Mouse (Mus musculus) bone marrow, adult 2 months (tissue): ENCODE measurements around the gene Ush2a.

ENCODE experiments used
- CTCF ChIP-seq: fragments of 200-500 bp; IDR thresholded peaks from 2 replicates; pipeline ENCODE4 v1.5.1; 2011; ENCODE audit warnings: low read length, control low read depth; ENCODE audit not compliant: control insufficient read depth, insufficient read depth
- POLR2A ChIP-seq: fragments of 200-500 bp; IDR thresholded peaks from 2 replicates; pipeline ENCODE4 v1.6.1; 2011; ENCODE audit warnings: low read depth, mild to moderate bottlenecking, control low read depth, low read length, borderline replicate concordance; ENCODE audit not compliant: control insufficient read depth

DNA sequence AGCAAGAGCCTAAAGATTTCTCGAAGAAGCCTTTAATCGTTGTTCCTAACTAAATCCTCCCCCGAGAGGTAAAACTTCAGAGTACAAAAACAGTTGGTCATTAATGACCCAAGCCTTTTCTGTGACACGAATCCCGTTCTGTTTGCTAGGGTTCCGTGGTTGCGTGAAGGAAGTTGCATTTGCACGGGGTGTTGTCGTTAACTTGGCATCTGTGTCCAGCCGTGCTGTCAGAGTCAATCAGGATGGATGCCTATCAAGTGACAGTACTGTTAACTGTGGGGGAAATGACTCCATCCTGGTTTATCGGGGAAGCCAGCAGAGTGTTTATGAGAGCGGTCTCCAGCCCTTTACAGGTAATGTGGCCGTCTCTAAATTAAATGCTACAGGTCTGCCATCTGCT is 287.9 kb downstream of the Ush2a start:
- TF ChIP-seq CTCF (no peak), POLR2A (no peak)
